Comparison of ENCODE assay signal across 8 mouse cellular contexts in the genomic region with DNA sequence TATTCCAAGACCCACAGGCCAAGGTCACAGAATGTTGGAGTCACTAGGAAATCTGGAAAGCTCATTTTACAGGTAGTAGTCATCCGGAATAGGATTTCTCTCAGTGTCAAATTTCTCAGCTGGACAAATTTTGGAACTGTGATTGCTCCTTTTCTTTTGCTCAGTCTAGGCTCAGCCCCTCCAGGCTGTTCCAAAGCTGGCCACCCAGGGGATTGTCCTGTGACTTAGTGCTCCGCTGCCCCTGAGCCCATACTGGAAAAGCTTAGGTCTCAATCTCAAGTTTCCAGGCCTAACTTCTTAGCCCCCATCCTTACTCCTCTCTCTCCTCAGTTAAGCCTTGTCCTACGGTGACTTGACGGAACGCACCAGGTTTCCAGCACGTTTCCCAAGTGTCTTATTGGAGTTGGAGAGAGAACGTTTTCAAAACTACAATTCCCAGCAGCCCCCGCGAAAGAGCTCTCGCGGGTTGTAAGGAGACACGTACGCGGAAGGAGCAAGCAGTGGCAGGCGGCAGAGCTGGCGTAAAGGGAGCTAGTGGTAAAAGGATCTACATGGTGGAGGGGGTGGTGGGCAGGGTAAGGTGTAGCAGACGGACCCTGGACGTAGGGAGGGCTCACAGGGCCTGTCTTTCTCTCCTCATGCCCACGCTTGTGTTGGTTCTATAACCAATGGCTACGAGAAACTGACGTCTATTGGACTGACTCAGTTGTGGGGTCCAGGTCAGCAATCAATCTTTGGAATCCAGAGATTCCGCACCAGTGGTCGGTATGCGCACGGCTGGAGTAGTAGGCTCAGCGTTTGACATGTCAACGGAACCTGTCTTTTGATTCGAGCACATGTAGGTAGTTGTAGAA. TPM values are rescaled to one million over a fixed set of nuclear protein-coding genes. Genes with fewer than 3 reads are reported as not detected.
A peak's percentile ranks its signal among the peaks of the same experiment; 100 is the strongest.
DNase-seq lines count a peak whose midpoint lies in the region; ATAC-seq lines count a peak whose summit lies in the region.

Gmppa (plus strand) TSS at position 456 of the 854 bp plus-strand sequence.

- peak within 1 kb of the TSS; percentile 62 for H3K4me2 ChIP-seq in lung, embryonic 15.5 days

- peak; percentile 91 for ATAC-seq in frontal cortex, adult (ENCODE audit: low TSS enrichment)
- peak; percentile 94 to 97 for ATAC-seq in hematopoietic stem cell, adult 5-6 weeks (replicated peaks in 1 of 2; ENCODE audit: insufficient read depth in 1 of 2, low FRiP score in 2 of 2, low TSS enrichment in 1 of 2, low read depth in 1 of 2, poor library complexity in 2 of 2, severe bottlenecking in 2 of 2)
- peak; percentile 85 for ATAC-seq in lung, embryonic 15.5 days (ENCODE audit: borderline replicate concordance, extremely low read depth, low FRiP score, low TSS enrichment)

- peak within 1 kb of the TSS; percentile 66 for H3K9ac ChIP-seq in lung, embryonic 15.5 days

- H3K9me3 ChIP-seq in lung, embryonic 15.5 days, result no peaks in the 10 kb centered on the region

- peak within 1 kb of the TSS; percentile 64 for H3K4me3 ChIP-seq in lung, embryonic 15.5 days

- 6% methylated on average over 28 of the region's 28 CpGs for WGBS in lung, embryonic 15.5 days

- H3K27ac ChIP-seq in lung, embryonic 15.5 days, result peak within 1 kb of the TSS; percentile 55

- no peaks in the 10 kb centered on the region for H3K36me3 ChIP-seq in lung, embryonic 15.5 days

- H3K27me3 ChIP-seq in lung, embryonic 15.5 days, result no peaks in the 10 kb centered on the region

- DNase-seq in MEL-GATA-1-ER (ENCODE audit: extremely low read depth, low read depth), result peak; percentile 81
- DNase-seq in cerebellum, adult 18-20 months, result peak; percentile 80 to 91
- DNase-seq in layer of hippocampus, adult 8-10 months (ENCODE audit: low spot score in 2 of 2), result peak; percentile 74 to 79
- DNase-seq in ovary, adult 18-20 months (ENCODE audit: low spot score), result peak; percentile 71
- peak; percentile 49 to 70 for DNase-seq in thymus, postnatal 10 days (ENCODE audit: low spot score in 2 of 2)

- peaks cover 11% of the 10 kb centered on the region for H3K4me1 ChIP-seq in lung, embryonic 15.5 days

RNA-seq across cellular contexts. Expression of gene Gmppa, which starts in this region (rescaled TPM):
- total RNA-seq in hematopoietic stem cell, adult 5-6 weeks (2017), result 70.0 and 84.8 TPM in 2 replicates
- total RNA-seq in layer of hippocampus, adult 8-10 months (2022), result 10 to 100 TPM; 58.3 to 77.2 (median 72.7) TPM
- 80.3 and 88.5 TPM in 2 replicates for polyA plus RNA-seq in lung, embryonic 15.5 days (2015; fragmentation: Nextera tagmentation; extraction: Ambion mirVana)

Comparison
In these comparisons a context has a peak if more than half of its experiments do, and no peak if none do; other contexts are left out.
1. Peak in every context shown above with its lines: DNase-seq, ATAC-seq, H3K4me3 ChIP-seq and H3K27ac ChIP-seq.